Mouse (Mus musculus) liver, postnatal 0 days (tissue): Measurements from ENCODE around the gene Mipol1. TPM values are rescaled to one million over a fixed set of nuclear protein-coding genes. Genes with fewer than 3 reads are reported as not detected.

Experiments
- ATAC-seq: fragments of 200-750 bp; cut with Nextera tagmentation; 2 replicates; pipeline ENCODE4 v1.8.0; 2017; ENCODE audit warnings: mild to moderate bottlenecking, moderate library complexity
- DNase-seq: peaks from one replicate; pipeline ENCODE4 v3.0.0-alpha.2; 2016
- H3K27ac ChIP-seq: fragments of 300-500 bp; sonication (generic); 2 replicates; pipeline ENCODE4 v1.5.1; 2014; ENCODE audit warnings: antibody characterized with exemption, moderate library complexity, mild to moderate bottlenecking, low read depth
- H3K27me3 ChIP-seq: fragments of 300-500 bp; sonication (generic); 2 replicates; pipeline ENCODE4 v1.6.1; 2014; ENCODE audit warnings: low read length, control low read depth, mixed read lengths; ENCODE audit not compliant: insufficient read depth
- H3K36me3 ChIP-seq: fragments of 300-500 bp; sonication (generic); replicated peaks from 2 replicates; pipeline ENCODE4 v1.6.1; 2014; ENCODE audit warnings: mild to moderate bottlenecking, control low read depth, low read length, moderate library complexity, mixed read lengths; ENCODE audit not compliant: insufficient read depth
- H3K4me1 ChIP-seq: fragments of 300-500 bp; sonication (generic); 2 replicates; pipeline ENCODE4 v1.6.1; 2014; ENCODE audit warnings: antibody characterized with exemption, mild to moderate bottlenecking, control low read depth; ENCODE audit not compliant: insufficient read depth
- H3K4me2 ChIP-seq: fragments of 300-500 bp; sonication (generic); 2 replicates; pipeline ENCODE4 v1.6.1; 2014; ENCODE audit warnings: low read depth, mild to moderate bottlenecking, low read length, moderate library complexity, mixed read lengths
- H3K4me3 ChIP-seq: fragments of 300-500 bp; sonication (generic); 2 replicates; pipeline ENCODE4 v1.5.1; 2014; ENCODE audit warnings: low read depth, low read length
- H3K9ac ChIP-seq: fragments of 300-500 bp; sonication (generic); replicated peaks from 2 replicates; pipeline ENCODE4 v1.6.1; 2014; ENCODE audit warnings: mild to moderate bottlenecking, moderate library complexity
- H3K9me3 ChIP-seq: fragments of 300-500 bp; sonication (generic); 2 replicates; pipeline ENCODE4 v1.6.1; 2016; ENCODE audit warnings: mild to moderate bottlenecking, control low read depth, low read length, mixed read lengths
- CTCF ChIP-seq: sonication (generic); IDR thresholded peaks from 2 replicates; pipeline ENCODE4 v1.5.1; 2016; ENCODE audit warnings: antibody characterized with exemption, low read depth
- EP300 ChIP-seq: IDR thresholded peaks from 2 replicates; pipeline ENCODE4 v1.6.1; 2016; ENCODE audit warnings: antibody characterized with exemption, low read depth, mild to moderate bottlenecking
- WGBS: fragments of 180-500 bp; shearing (Covaris S2); extraction: QIAGEN DNeasy Blood & Tissue Kit; methylation state at CpG from one replicate; pipeline ENCODE4 v1.1.7; 2014; ENCODE audit not compliant: insufficient replicate concordance; 5-methylcytosine and 5-hydroxymethylcytosine counted together
- polyA plus RNA-seq: library from polyadenylated mRNA; unstranded; fragments of >200 nt; fragmentation: Nextera tagmentation; extraction: Ambion mirVana; gene quantifications from 2 replicates; pipeline ENCODE4 v1.2.1, GENCODE M21; 2015

Gene Mipol1
- polyA plus RNA-seq, 1 experiment from 2014 or later: 2.1 TPM

DNA sequence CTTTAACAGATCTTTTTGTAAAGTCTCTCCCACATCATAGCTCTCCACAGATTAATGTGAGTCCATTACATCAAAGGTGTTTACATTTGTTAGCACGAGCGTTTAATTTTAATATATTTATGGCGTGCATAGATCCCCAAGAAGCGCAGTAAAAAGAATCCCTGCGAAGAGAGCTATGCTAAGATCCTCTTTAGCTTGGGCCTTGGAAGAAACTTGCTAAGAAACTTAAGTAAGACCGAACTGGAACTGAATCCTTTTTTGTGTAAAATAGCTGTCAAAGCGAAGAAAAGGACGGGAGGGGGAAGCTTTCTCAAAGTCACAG, 34.0 kb upstream of the Mipol1 start:
- DNase-seq (no peak), ATAC-seq (no peak)
- Histone ChIP-seq H3K27me3 (0 out of 2 replicates have a peak, but pooled peaks cover 5% of the 10 kb centered on the region), H3K36me3 (no peaks in the 10 kb centered on the region), H3K4me1 (peaks cover 4% of the 10 kb centered on the region; the same call in 1 of the 2 replicates), H3K4me2 (peak overlapping the region; percentile 75), H3K9ac (peak overlapping the region; percentile 93), H3K9me3 (no peaks in the 10 kb centered on the region), H3K4me3 (peak overlapping the region; percentile 67), H3K27ac (peak overlapping the region; percentile 98)
- WGBS: 13% methylated on average over 8 of the region's 8 CpGs
- TF ChIP-seq CTCF (no peak), EP300 (no peak)

DNA sequence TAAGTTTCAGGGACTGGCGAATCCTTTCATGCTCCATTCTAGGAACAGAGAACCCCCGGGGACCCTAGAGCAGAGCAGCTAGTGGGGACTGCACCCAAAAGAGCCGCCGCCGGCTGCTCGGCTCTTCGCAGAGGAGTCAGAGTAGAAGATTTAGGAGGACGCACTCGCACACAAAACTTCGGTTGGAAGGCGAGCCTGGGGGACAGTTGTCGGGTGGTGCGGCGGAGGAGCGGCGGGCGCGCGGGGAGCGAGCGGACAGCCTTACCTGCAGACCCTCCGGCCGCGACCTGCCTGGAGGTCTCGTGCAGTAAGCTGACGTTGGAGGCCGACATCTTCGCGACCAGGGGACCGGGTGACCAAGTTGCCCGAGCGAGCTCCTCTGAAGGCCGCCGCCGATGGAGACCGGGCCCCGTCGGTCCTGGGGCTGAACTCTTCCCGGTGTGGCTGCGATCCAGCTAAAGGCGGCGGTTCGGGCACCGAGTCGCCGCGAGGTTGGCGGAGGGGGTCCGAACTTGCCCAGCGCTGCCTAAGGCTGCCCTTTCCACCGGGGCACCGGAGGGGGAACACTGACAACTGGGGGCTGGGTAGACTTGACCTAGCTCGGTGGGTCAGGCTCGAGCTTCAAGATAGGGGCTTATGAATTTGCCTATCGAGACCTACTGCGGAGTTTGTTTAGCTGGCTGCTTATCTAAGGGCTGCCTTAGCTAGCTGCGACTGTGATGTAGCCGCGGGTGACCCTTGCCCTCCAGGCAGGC, 33.4 kb upstream of the Mipol1 start:
- peak; percentile 70 for DNase-seq
- ATAC-seq: peak; percentile 79
- Histone ChIP-seq H3K27ac (peak overlapping the region; percentile 98), H3K4me2 (peak overlapping the region; percentile 75), H3K9me3 (no peaks in the 10 kb centered on the region), H3K4me1 (peaks cover 4% of the 10 kb centered on the region; the same call in 1 of the 2 replicates), H3K36me3 (no peaks in the 10 kb centered on the region), H3K4me3 (peak overlapping the region; percentile 67), H3K9ac (peak overlapping the region; percentile 93), H3K27me3 (0 out of 2 replicates have a peak, but pooled peaks cover 5% of the 10 kb centered on the region)
- WGBS: 3% methylated on average over 47 of the region's 59 CpGs
- TF ChIP-seq CTCF: no peak
- TF ChIP-seq EP300: peak; percentile 45; the same call in 1 of the 2 replicates

GRCm38 (mm10) chr12:57197363-57198026, 32.7 kb upstream of the Mipol1 start, which contains the start of gene Slc25a21:
Gene Slc25a21, minus strand, starts transcription at chr12:57197472.
- H3K27me3 ChIP-seq: 0 out of 2 replicates have a peak, but pooled peaks cover 5% of the 10 kb centered on the region
- 36% methylated on average over 10 of the region's 10 CpGs for WGBS
- TF ChIP-seq CTCF (no peak), EP300 (peak; percentile 92)
- DNase-seq: peak; percentile 30
- H3K27ac ChIP-seq: peak within 1 kb of the TSS; percentile 98
- peak within 1 kb of the TSS; percentile 67 for H3K4me3 ChIP-seq
- peaks cover 4% of the 10 kb centered on the region; the same call in 1 of the 2 replicates for H3K4me1 ChIP-seq
- H3K4me2 ChIP-seq: peak within 1 kb of the TSS; percentile 75
- no peaks in the 10 kb centered on the region for H3K36me3 ChIP-seq
- no peaks in the 10 kb centered on the region for H3K9me3 ChIP-seq
- ATAC-seq: peak; percentile 78
- peak within 1 kb of the TSS; percentile 93 for H3K9ac ChIP-seq

DNA sequence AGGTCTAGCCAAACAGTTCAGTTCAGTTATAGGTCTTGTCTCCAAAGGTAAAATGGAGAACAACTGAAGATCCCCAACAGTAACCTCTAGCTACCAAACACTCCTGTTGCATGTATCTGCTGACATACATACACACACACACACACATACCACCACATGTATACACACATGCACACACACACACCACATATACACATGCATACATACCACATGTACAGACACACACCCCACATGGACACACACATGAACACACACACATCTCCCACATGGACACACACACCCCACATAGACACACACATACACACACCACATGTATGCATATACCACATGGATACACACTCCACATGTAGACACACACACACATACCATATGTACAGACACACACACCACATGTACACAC, 32.0 kb upstream of the Mipol1 start:
- H3K4me2 ChIP-seq: peak overlapping the region; percentile 75
- TF ChIP-seq CTCF (no peak), EP300 (no peak)
- H3K4me3 ChIP-seq: no peak overlapping the region
- H3K9me3 ChIP-seq: no peaks in the 10 kb centered on the region
- peaks cover 4% of the 10 kb centered on the region; the same call in 1 of the 2 replicates for H3K4me1 ChIP-seq
- 0 out of 2 replicates have a peak, but pooled peaks cover 5% of the 10 kb centered on the region for H3K27me3 ChIP-seq
- H3K27ac ChIP-seq: peak overlapping the region; percentile 98
- ATAC-seq (no peak), DNase-seq (no peak)
- no peak overlapping the region for H3K9ac ChIP-seq
- no peaks in the 10 kb centered on the region for H3K36me3 ChIP-seq

GRCm38 (mm10) chr12:57199427-57199826, 30.8 kb upstream of the Mipol1 start:
- peaks cover 4% of the 10 kb centered on the region; the same call in 1 of the 2 replicates for H3K4me1 ChIP-seq
- H3K9ac ChIP-seq: no peak overlapping the region
- TF ChIP-seq CTCF (no peak), EP300 (no peak)
- H3K4me2 ChIP-seq: no peak overlapping the region
- H3K27ac ChIP-seq: no peak overlapping the region
- no peaks in the 10 kb centered on the region for H3K36me3 ChIP-seq
- ATAC-seq (no peak), DNase-seq (no peak)
- WGBS: 88% methylated on average over 2 of the region's 2 CpGs
- H3K27me3 ChIP-seq: 0 out of 2 replicates have a peak, but pooled peaks cover 5% of the 10 kb centered on the region
- peaks cover 3% of the 10 kb centered on the region; the same call in 1 of the 2 replicates for H3K9me3 ChIP-seq
- no peak overlapping the region for H3K4me3 ChIP-seq

DNA sequence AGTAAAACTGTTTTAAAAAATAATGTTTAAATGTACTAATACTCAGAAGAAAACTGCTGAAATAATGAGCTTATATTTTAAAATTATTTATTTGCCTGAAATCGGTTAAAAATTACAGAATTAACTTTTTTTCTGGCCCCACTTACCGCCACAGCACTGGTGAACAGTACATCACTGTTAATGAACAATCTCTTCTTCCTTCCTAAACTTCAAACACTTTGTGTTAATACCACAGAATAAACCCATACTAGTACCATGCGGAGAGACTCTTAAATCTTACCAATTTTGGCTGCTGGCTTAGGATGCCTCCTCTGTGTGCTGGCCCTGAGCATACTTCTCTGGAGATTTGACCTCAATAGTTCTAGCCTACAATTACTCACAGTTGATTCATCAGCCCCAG, 28.3 kb upstream of the Mipol1 start:
- Histone ChIP-seq H3K27ac (no peak overlapping the region), H3K9me3 (peaks cover 3% of the 10 kb centered on the region; the same call in 1 of the 2 replicates), H3K4me1 (peaks cover 4% of the 10 kb centered on the region; the same call in 1 of the 2 replicates), H3K4me2 (no peak overlapping the region), H3K36me3 (no peaks in the 10 kb centered on the region), H3K27me3 (0 out of 2 replicates have a peak, but pooled peaks cover 4% of the 10 kb centered on the region), H3K9ac (no peak overlapping the region), H3K4me3 (no peak overlapping the region)
- WGBS: 89% methylated on average over 3 of the region's 3 CpGs
- DNase-seq: no peak
- no peak for ATAC-seq
- TF ChIP-seq EP300: no peak
- no peak for TF ChIP-seq CTCF
